Mouse (Mus musculus) cerebellum, adult 8-10 months (tissue): ENCODE measurements around the gene Prkce.

Experiments used
- DNase-seq: peaks from one replicate; pipeline ENCODE4 v3.0.0; 2022

The Prkce gene

DNA sequence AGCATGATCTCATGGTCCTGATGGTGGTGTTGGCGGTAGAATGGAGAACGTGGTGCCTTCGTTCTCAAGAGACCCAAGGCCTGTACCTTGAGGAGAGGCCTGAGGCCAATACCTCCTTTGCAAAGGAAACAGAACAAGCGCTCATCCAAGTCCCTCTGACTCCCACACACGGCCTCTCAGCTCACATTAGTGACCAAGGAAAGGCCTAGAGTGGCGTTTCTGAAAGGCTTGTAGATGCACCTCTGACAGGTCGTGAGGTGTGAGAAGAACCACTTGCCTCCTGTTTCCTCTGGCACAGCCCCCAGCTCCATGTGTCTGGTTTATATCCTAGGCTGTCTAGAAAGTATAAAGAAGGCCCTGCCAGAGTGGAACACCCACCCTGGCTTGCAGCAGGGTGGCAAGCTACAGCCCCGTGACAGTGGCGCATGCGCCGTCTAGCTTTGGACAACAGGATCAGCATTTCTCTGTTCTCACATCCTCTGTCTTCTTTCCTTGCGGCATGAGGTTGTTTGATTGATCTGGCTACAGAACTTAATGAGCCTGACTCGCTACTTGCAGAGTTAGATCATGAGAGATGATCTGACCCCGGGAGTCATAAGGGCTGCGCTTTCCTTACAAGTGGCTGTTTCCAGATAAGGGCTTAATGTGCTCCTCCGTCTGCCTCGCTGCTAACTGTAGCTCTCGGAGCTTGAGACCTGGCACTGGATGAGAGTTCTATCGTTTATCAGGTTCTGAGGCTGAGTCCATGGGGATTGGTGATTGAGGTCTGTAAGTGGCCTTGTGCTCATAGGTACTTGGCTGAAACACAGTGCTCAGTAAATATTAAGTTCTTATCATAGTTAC, 136.0 kb downstream of the Prkce start:
- no peak for DNase-seq

DNA sequence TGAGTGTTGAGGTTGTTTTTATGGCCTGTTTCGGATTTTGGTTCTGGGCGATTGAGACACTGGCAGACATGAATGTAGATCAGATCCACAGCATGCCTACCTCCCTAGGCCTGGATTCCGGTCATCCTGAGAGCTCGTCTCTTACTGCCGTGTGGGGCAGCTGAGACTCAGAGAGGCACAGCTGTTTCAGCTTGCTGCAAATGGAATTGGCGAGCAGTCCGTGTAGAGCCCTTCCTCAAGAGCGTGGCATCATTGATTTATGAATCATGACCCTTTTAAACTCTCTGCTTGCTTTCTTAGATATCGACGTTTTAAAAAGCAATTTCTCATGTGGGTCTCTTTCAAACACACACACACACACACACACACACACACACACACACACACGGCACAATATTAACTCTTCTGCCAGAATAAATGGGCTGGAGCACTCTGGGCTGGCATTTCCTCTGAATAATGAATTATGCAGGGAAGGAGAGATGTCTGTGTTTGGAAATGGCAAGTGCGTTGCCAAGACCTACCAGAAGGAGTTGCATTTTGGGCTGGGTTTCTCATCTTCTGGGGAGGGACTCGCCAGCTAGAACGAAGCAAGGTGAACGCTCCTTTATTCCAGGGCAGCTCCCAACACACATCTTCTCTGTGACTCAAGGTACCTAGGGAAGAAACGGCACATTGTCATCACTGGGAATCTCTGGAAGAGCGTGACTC, 137.5 kb downstream of the Prkce start:
- DNase-seq = no peak

GRCm38 (mm10) chr17:86306161-86306560, 138.6 kb downstream of the Prkce start:
- no peak for DNase-seq

DNA sequence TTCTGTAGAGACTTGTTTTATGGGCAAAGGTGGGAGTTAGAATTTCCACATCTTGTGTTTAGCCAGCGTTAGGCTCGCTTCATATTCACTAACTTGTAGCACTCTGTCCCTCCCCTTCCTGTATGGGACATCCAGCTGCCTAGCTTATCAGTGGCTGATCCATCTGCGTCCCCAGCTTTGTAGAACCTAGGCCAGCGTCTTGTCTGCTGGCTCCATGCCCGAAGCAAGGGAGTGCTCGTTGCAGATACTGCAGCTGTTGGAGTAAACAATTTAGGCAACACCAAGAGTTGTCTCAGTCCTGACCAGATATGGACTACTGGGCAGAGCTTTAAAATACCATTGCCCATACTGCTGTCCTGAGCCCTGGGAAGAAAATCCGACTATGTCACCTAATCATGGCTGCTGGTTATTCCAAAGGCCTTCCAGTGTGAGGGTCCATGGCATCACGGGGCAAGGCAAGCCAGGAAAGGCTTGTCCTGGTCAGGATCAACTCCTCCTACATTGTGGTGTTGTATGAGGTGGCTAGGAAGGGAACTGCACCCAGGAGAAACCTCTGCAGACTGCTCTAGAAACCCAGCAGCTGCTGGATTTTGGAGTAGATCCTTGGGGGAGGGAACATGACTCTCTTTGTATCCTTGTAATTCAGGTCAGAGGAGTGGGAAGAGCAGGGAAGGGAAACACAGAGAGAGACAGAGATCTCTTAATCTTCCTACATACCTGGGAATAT, 146.0 kb downstream of the Prkce start:
- DNase-seq = no peak

DNA sequence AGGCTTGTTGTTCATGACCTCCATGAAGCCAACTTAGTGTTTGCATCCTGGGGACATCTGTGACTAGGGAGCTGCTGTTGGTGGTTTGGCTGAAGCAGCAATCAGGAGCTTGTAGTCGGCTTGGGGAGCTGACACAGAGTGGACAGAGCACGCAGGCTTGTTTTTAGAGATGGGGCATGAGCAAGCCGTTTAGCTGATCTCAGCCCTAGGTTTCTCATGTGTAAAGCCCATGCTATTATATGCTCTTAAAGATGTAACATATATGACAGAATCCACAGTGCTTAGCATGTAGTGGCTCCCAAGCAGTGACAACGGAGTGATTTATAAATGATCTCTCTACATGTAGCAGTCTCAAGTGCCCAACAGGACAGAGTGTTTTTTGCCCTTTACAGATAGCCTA, 148.3 kb downstream of the Prkce start:
- no peak for DNase-seq

- DNase-seq = no peak
These were observed 149.2 kb downstream of the Prkce start for GRCm38 (mm10) chr17:86316771-86317170.

DNA sequence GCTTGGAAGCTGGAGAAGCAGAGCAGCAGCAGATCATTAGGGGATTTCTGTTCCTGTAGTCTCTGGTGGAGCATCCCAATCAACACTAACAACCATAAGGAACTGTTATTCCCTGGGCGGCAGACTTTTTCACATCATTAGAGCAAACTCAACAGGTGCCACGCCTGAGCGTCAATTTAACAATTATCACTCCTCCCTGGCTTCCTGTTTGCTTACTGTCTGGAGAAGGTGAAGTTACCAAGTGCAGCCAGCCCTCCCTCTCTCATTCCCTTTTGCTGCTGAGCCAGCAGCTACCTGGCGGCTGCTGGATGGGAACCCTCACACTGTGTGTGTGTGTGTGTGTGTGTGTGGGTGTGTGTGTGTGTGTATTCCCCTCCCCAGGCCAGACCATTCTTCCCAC, 149.6 kb downstream of the Prkce start:
- DNase-seq = no peak

- no peak for DNase-seq
These were observed 152.5 kb downstream of the Prkce start for GRCm38 (mm10) chr17:86319967-86320602.

DNA sequence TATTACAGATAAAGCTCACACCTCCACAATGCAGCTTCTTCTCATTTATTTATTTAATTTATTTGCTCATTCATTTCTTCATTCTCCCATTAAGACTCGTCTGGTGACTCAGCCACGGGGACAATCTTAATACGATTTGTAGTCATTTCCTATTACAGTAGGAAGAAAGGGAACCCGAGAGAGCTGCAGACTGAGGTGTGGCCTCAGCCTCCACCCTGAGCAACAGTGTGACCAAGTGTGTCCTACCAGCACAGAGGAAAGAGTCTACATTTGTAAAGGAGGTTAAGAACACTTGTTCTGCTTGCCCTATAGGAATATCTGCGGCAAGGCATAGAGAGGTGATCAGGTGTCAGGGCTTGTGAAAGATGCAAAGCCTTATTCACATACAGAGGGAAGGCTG, 155.3 kb downstream of the Prkce start:
- no peak for DNase-seq

- no peak for DNase-seq
These were observed 155.7 kb downstream of the Prkce start for GRCm38 (mm10) chr17:86323310-86323709.

DNA sequence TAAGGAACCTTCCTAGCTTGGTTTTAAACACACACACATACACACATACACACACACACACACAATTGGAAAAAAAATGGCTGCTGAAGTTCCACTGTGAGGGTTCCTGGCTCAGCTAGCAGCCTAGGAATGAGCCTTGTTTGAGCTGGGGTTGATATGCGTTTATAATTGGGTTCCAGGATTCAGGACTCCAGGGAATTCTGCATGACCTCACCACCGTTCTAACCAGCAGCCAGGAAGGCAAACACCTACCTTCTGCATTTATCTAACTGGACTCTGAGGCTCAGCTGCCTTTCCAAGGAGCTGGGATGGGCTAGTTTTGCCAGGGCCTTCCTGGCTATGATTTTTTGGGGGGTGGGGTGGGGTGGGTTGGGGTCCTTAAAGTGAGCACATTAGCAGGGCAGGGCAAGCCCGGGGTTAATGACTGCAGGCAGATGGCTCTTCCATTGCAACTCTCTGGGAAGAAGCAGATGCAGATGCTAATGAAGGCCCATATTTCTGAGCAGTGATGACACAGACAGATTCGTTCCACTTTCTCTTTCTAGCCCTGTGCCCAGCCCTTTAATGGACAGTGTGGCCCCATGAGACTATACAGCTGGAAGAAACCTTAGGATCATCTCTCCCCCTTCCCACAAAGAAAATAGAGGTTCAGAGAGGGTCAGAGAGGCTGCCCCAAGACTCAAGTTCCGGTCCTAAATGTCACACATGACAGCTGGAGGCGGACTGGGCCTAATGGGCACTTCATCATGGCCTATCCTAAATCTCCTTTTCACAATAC, 156.5 kb downstream of the Prkce start:
- no peak for DNase-seq

DNA sequence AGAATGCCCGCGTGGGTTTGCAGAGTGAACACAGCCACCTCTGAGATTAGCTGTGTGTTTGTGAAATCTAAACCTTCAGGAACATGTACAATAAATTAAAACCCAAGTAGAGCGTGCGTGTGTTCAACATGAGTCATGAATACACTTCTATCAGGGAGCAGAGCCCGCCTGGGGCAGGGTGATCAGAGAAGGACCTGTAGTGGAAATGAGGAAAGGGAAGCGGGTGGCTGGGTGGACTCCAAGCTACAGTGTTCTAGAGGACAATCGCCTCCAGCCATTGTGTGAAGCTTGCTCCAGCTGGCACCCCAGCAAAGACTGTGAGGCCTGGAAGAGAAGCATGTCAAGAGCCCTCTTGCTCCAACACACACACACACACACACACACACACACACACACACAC, 157.2 kb downstream of the Prkce start:
- DNase-seq = no peak

DNA sequence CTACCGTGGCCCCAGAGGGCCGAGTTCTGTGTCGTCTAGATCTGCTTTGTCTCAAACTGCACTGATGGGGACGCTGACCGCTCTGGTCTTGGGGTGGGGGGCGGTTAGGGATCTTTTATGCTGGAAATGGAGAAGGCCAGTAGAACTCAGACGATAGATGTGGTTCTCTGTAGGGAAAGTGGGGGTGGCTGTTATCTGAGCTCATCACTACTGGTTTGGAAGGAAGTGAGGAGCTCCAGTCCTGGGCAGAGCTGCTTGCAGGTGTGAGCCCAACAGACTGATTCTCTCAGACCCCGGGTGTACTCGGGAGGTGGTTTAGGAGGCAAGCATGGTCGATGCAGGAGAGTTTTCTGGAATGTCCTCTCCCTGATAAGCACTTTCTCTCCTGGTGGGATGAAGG, 157.7 kb downstream of the Prkce start:
- no peak for DNase-seq

GRCm38 (mm10) chr17:86327958-86328357, 160.4 kb downstream of the Prkce start:
- no peak for DNase-seq

DNA sequence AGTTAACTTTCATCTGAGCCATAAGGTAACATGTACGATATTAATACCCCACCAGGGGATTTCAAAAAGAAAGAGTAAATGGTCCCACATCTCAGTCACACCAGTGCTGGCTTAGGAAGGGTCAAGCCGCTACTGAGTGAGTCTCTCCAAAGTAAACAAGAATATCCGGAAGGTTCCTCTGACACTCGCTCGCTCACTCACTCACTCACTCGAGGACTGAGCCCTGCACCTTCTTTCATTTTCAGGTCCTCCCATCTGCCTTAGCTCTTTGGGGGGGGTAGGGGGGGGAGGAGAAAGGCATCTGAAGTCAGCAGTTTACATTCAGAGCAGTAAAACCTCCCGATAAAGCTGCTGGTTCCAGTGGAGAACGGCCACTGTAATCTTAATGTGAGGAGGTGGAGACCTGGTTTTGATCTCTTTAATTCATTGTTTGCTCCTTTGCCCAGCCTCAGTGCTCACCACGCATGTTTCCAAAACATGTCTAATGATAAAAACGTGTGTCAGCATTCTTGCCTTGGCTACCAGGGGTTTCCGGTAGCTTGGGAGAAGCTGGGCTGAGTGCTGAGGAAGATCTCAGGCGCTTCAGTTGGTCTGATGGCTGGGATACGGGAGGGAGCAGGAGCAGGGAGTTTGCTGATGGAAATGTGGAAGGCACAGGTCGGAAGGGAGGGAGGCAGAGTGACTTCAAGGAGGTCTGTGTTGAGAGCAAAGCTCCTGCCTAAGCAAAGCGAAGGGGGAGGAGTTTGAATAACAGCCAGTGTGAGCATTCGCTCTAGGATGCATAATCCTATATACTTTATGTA, 161.9 kb downstream of the Prkce start:
- no peak for DNase-seq

DNA sequence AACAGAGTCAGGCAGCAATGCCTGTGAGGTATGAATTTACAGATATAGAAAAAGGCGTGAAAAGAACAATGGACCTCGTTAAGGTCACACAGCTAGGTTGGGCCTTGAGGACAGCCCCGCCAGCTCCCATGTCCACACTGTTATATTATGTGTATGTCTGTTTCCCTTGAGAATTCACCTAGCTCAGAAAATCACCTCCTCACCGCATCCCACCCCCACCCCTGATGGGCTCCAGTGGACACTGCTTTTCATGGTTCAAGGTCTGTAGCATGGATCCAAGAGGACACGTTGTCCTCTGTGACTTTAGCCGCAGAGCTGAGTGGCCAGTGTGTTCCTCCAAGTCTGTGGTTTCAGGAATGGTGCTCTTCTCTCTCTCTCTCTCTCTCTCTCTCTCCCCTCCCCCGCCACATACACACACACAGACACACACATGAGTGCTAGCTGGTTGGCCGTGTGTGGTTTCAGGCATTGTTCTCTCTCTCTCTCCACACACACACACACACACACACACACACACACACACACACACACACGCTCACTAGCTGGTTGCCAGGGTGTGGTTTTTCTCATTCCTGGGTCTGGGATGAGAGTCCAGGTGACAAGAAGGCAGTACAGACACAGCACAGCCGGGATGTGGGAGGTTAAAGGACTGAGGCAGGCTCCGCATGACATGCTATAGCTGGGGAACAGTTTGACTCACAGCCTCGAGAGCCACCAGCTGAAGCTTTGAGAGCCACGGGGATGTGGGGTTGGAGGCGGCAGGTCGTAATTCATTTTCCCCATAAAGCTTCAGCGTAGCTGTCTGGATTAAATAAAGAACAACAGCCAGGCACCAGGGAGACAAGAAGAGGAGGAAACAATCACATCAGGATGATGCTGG, 162.7 kb downstream of the Prkce start:
- DNase-seq = no peak

- no peak for DNase-seq
These were observed 164.2 kb downstream of the Prkce start for GRCm38 (mm10) chr17:86331835-86332234.

DNA sequence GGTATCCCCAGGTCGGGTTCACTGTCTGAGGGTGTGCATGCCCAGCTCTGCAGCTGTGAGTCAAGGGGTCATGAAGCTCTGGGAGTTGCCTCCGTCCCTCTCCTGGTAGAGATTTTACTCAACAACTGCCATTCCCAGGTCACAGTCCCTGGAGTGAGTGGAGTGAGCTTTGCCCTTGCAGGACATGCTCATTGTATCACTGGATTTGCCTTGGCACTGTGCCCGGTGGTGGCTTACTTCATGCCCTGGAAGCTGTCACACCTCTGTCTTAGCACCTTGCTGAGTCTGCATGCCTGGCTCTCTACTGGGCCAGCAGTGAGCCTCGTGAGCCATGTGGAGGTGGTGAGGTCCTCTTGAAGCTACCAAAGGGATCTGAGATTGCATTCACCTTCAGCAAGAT, 167.4 kb downstream of the Prkce start:
- DNase-seq = no peak

DNA sequence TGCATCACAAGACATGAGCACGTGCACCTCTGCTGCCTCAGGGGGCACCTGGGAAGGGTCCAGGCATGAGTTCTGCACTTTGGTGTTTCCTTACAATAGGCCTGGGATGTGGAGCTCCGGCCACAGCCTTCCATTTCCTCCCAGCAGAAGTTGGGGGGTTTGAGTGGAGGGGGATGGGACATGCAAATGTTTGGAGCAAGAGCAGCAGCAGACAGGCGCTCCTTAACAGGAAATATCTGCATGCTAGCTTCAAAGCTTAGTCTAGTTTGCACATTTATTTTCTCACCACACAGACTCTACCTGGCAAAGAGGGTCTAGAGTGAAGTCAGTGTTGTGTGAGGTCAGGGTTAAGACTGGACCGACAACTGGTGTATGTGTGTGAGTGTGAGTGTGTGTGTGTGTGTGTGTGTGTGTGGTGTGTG, 169.1 kb downstream of the Prkce start:
- DNase-seq = no peak

GRCm38 (mm10) chr17:86337076-86337475, 169.5 kb downstream of the Prkce start:
- DNase-seq = no peak

- no peak for DNase-seq
These were observed 170.7 kb downstream of the Prkce start for GRCm38 (mm10) chr17:86338328-86338727.
